Mouse (Mus musculus): Measurements from ENCODE around the gene Atrnl1.

DNA sequence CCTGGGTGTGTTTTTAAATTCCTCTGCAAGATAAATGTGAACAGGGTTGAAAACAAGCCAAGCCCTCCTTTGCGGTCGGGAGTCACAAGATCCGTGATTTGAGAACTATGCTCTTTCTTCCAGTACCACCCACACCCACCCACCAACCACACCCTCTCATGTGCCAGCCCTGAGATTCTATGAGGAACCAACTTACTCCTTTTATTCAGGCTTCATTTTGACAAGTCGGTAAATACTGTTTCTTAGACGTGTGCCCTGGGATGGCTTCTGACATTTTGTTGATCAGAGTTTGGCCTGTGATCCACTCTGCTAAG lies 454.1 kb downstream of the Atrnl1 start:
- TF ChIP-seq POLR2A (IDR thresholded peaks at IDR 0.05; ENCODE audit: extremely low read depth, insufficient read depth, low read length) (no peak), CTCF (IDR thresholded peaks at IDR 0.05; ENCODE audit: extremely low read depth, insufficient read depth, low read length) (no peak)
